ENCODE assay signal across 9 mouse cellular contexts in the genomic region with DNA sequence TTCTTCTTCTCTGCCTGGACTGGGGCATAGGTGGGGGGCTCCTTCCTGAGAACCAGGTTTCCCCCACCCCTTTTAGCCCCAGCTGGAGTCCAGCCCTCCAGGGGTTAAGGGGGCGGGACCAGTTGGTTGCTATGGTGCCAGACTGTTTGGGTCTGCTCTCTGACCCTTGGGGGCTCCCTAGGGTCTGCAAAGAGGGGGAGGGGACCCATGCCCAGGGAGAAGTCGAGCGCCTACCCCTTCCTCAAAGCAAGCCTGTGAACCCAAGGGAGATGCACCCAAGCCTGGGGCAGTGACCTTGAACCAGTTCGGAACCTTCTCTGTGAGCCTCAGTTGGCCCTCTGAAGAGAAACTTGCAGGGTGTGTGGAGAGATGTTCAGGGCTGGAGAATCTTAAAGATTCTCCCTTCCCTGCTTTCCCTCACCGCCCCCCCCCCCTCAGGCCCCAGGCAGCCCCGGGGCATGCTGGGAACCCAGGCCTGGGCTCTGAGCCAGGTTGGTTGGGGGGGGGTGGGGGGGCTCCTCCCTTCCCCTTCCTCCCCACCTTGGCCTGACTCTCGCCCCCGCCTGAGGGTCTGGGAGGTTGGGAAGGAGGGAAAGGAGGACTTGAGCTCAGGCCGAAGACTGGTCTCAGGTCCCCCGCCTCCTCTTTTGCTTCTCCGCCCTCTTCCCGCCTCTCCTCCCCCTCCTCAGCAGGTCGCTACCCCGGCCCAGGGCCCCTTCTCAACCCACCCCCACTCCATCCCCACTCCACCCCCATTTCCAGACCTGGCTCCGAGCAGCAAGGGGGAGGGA. TPM values are rescaled to one million over a fixed set of nuclear protein-coding genes. Genes with fewer than 3 reads are reported as not detected.
A peak's percentile ranks its signal among the peaks of the same experiment; 100 is the strongest.
DNase-seq lines count a peak whose midpoint lies in the region; ATAC-seq lines count a peak whose summit lies in the region.
"Had no signal": no experiment of that assay in that cellular context is flagged by ENCODE, and none has a peak within 500 bp of the region (broad histone marks: within the 10 kb centered on the region; RNA-seq: fewer than 3 reads in every experiment).

No protein-coding gene starts in this region.

- H3K4me1 ChIP-seq in forebrain, embryonic 13.5 days = peaks cover 45% of the 10 kb centered on the region
- H3K4me1 ChIP-seq in midbrain, embryonic 10.5 days = peaks cover 49% of the 10 kb centered on the region

- peaks cover 28% of the 10 kb centered on the region for H3K36me3 ChIP-seq in forebrain, embryonic 13.5 days (ENCODE audit: poor library complexity, severe bottlenecking)
- H3K36me3 ChIP-seq in midbrain, embryonic 10.5 days = peaks cover 37% of the 10 kb centered on the region

- no peaks in the 10 kb centered on the region for H3K9me3 ChIP-seq in forebrain, embryonic 13.5 days (replicated peaks)
- no peaks in the 10 kb centered on the region for H3K9me3 ChIP-seq in midbrain, embryonic 10.5 days (replicated peaks)

- WGBS in forebrain, embryonic 13.5 days = 0% methylated on average over 5 of the region's 15 CpGs
- WGBS in midbrain, embryonic 10.5 days = 0% methylated on average over 7 of the region's 15 CpGs

- intact Hi-C loops in heart, postnatal 36 days (cut with DNase I) = loop anchor here (5.0 kb wide), 1 partner anchor 206 kb away; no protein-coding TSS in a partner anchor

- peak overlapping the region; percentile 92 for H3K4me2 ChIP-seq in forebrain, embryonic 13.5 days

- no peaks in the 10 kb centered on the region for H3K27me3 ChIP-seq in forebrain, embryonic 13.5 days
- no peaks in the 10 kb centered on the region; the same call in 1 of the 2 replicates for H3K27me3 ChIP-seq in midbrain, embryonic 10.5 days (ENCODE audit: low read depth, poor library complexity, severe bottlenecking)

- ATAC-seq in cerebellum, adult (ENCODE audit: insufficient number of reproducible peaks, low FRiP score, low TSS enrichment) = no peak
- ATAC-seq in forebrain, embryonic 13.5 days = peak; percentile 46

- peak overlapping the region; percentile 100 for H3K27ac ChIP-seq in forebrain, embryonic 13.5 days
- peak overlapping the region; percentile 99 for H3K27ac ChIP-seq in midbrain, embryonic 10.5 days (replicated peaks)
- H3K27ac ChIP-seq: macrophage had no signal

- peak overlapping the region; percentile 85 for H3K4me3 ChIP-seq in forebrain, embryonic 13.5 days
- peak overlapping the region; percentile 89 for H3K4me3 ChIP-seq in midbrain, embryonic 10.5 days

- peak; percentile 58 for DNase-seq in cerebellum, adult 11 months
- DNase-seq in cerebellum, adult 11-12 months = peak; percentile 83
- DNase-seq in heart, postnatal 36 days = peak; percentile 55 to 63
- peak; percentile 26 to 44 for DNase-seq in layer of hippocampus, postnatal 36 days
- peak; percentile 88 for DNase-seq in midbrain, embryonic 10.5 days (ENCODE audit: low spot score)
- peak; percentile 41 for DNase-seq in skeletal muscle tissue, adult 2 months (ENCODE audit: low read depth, low spot score)

- peak overlapping the region; percentile 98 for H3K9ac ChIP-seq in forebrain, embryonic 13.5 days

RNA-seq across cellular contexts. Expression of gene Spaca6, which starts 1.4 kb away (rescaled TPM):
- polyA plus RNA-seq in forebrain, embryonic 13.5 days (2015; fragmentation: Nextera tagmentation; extraction: Ambion mirVana) = 34.7 and 36.9 TPM in 2 replicates
- total RNA-seq in heart, postnatal 36 days (2021) = 10 to 100 TPM; 12.6 to 13.0 TPM
- total RNA-seq in layer of hippocampus, postnatal 36 days (2021) = 10 to 100 TPM; 89.5 to 99.7 TPM
- 38.1 and 46.8 TPM in 2 replicates for polyA plus RNA-seq in midbrain, embryonic 10.5 days (2016; fragmentation: Nextera tagmentation; extraction: Ambion mirVana)

RNA-seq across cellular contexts. Expression of gene Has1, which starts 26.6 kb away (rescaled TPM):
- polyA plus RNA-seq in forebrain, embryonic 13.5 days (2015; fragmentation: Nextera tagmentation; extraction: Ambion mirVana) = 0.65 and 0.77 TPM in 2 replicates
- under 1 TPM in 1 of 2 experiments, not detected in 1; 0.42 TPM for total RNA-seq in heart, postnatal 36 days (2021)
- total RNA-seq in layer of hippocampus, postnatal 36 days (2021) = under 1 TPM; 0.32 to 0.61 TPM
- polyA plus RNA-seq in midbrain, embryonic 10.5 days (2016; fragmentation: Nextera tagmentation; extraction: Ambion mirVana) = 0.65 and 0.83 TPM in 2 replicates
- polyA plus RNA-seq: macrophage had no signal

RNA-seq across cellular contexts. Expression of gene Fpr1, which starts 55.4 kb away (rescaled TPM):
- not detected in 2 replicates for polyA plus RNA-seq in forebrain, embryonic 13.5 days (2015; fragmentation: Nextera tagmentation; extraction: Ambion mirVana)
- under 1 TPM in 1 of 2 experiments, not detected in 1; 0.19 TPM for total RNA-seq in heart, postnatal 36 days (2021)
- total RNA-seq in layer of hippocampus, postnatal 36 days (2021) = not detected
- not detected in 2 replicates for polyA plus RNA-seq in midbrain, embryonic 10.5 days (2016; fragmentation: Nextera tagmentation; extraction: Ambion mirVana)

RNA-seq across cellular contexts. Expression of gene Fpr2, which starts 59.2 kb away (rescaled TPM):
- not detected in 2 replicates for polyA plus RNA-seq in forebrain, embryonic 13.5 days (2015; fragmentation: Nextera tagmentation; extraction: Ambion mirVana)
- total RNA-seq in heart, postnatal 36 days (2021) = not detected
- not detected for total RNA-seq in layer of hippocampus, postnatal 36 days (2021)
- not detected in 2 replicates for polyA plus RNA-seq in midbrain, embryonic 10.5 days (2016; fragmentation: Nextera tagmentation; extraction: Ambion mirVana)

RNA-seq across cellular contexts. Expression of gene Fpr3, which starts 59.3 kb away (rescaled TPM):
- polyA plus RNA-seq in forebrain, embryonic 13.5 days (2015; fragmentation: Nextera tagmentation; extraction: Ambion mirVana) = not detected in 2 replicates
- total RNA-seq in heart, postnatal 36 days (2021) = not detected
- not detected for total RNA-seq in layer of hippocampus, postnatal 36 days (2021)
- polyA plus RNA-seq in midbrain, embryonic 10.5 days (2016; fragmentation: Nextera tagmentation; extraction: Ambion mirVana) = not detected in 2 replicates
- polyA plus RNA-seq: macrophage had no signal

Comparison
In these comparisons a context has a peak if more than half of its experiments do, and no peak if none do; other contexts are left out.
1. DNase-seq: peak in every context shown above with its lines; median percentile 88 in midbrain, embryonic 10.5 days; 83 in cerebellum, adult 11-12 months; 59 in heart, postnatal 36 days; 58 in cerebellum, adult 11 months; 41 in skeletal muscle tissue, adult 2 months; 35 in layer of hippocampus, postnatal 36 days.
2. RNA of gene Spaca6, which starts 1.4 kb away (total RNA-seq): 89.5 to 99.7 TPM in layer of hippocampus, postnatal 36 days; 12.6 to 13.0 TPM in heart, postnatal 36 days; every median in the first group is over 4 times any median in the second.